Mouse (Mus musculus) midbrain, embryonic 12.5 days (tissue): ENCODE results near the gene Olfr209. TPM values are rescaled to one million over a fixed set of nuclear protein-coding genes. Genes with fewer than 3 reads are reported as not detected.
"Not testable (repeated sequence)": the region's sequence is repeated elsewhere in the genome, so short reads cannot be mapped to it uniquely, and the experiment has no call there.

Experiments
- ATAC-seq: fragments of 200-750 bp; cut with Nextera tagmentation; 2 replicates; pipeline ENCODE4 v1.8.0; 2017; ENCODE audit warnings: low read depth, moderate TSS enrichment, moderate library complexity; ENCODE audit not compliant: low FRiP score
- H3K27ac ChIP-seq: fragments of 300-500 bp; sonication (generic); replicated peaks from 2 replicates; pipeline ENCODE4 v1.5.1; 2016; ENCODE audit warnings: mild to moderate bottlenecking
- H3K27me3 ChIP-seq: fragments of 300-500 bp; sonication (generic); 2 replicates; pipeline ENCODE4 v1.6.1; 2016; ENCODE audit warnings: mild to moderate bottlenecking
- H3K36me3 ChIP-seq: fragments of 300-500 bp; sonication (generic); 2 replicates; pipeline ENCODE4 v1.6.1; 2016
- H3K4me1 ChIP-seq: fragments of 300-500 bp; sonication (generic); 2 replicates; pipeline ENCODE4 v1.6.1; 2016
- H3K4me2 ChIP-seq: fragments of 300-500 bp; sonication (generic); replicated peaks from 2 replicates; pipeline ENCODE4 v1.6.1; 2016; ENCODE audit warnings: mild to moderate bottlenecking, moderate library complexity
- H3K4me3 ChIP-seq: fragments of 300-500 bp; sonication (generic); 2 replicates; pipeline ENCODE4 v1.5.1; 2016; ENCODE audit warnings: mild to moderate bottlenecking
- H3K9ac ChIP-seq: fragments of 300-500 bp; sonication (generic); replicated peaks from 2 replicates; pipeline ENCODE4 v1.6.1; 2016; ENCODE audit warnings: mild to moderate bottlenecking, moderate library complexity
- H3K9me3 ChIP-seq: fragments of 300-500 bp; sonication (generic); 2 replicates; pipeline ENCODE4 v1.6.1; 2016; ENCODE audit warnings: mild to moderate bottlenecking
- WGBS: fragments of 180-500 bp; shearing (Covaris S2); methylation state at CpG from one replicate; pipeline ENCODE4 v1.1.7; 2016; 5-methylcytosine and 5-hydroxymethylcytosine counted together
- polyA plus RNA-seq: library from polyadenylated mRNA; unstranded; fragments of >200 nt; fragmentation: Nextera tagmentation; extraction: Ambion mirVana; gene quantifications from 2 replicates; pipeline ENCODE4 v1.2.1, GENCODE M21; 2016

Gene Olfr209
- not detected in 2 replicates for polyA plus RNA-seq

DNA sequence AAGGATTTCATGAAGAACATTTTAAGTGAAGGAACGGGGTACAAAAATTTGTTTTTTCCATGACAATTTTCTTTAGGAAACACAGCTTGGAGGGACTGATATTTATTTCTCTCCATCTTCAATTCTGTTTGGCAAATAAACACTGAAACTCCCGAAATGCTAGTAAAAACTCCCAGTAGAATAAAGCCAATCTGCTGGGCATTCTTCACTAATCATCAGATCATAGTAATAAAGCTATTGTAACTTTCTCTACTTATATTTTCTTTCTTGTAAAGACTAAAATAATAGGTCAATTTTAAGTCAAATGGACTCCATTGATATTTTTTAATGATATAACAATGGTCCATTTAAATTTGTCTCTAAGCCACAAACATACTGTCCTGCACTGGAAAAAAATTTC lies at the start of gene Olfr209:
Gene Olfr209, minus strand, starts transcription at position 101 of the 400 bp plus-strand sequence.
- Histone ChIP-seq H3K36me3 (no peaks in the 10 kb centered on the region), H3K4me1 (no peaks in the 10 kb centered on the region), H3K27me3 (no peaks in the 10 kb centered on the region), H3K9ac (no peak within 1 kb of the TSS), H3K27ac (no peak within 1 kb of the TSS), H3K4me3 (no peak within 1 kb of the TSS), H3K4me2 (no peak within 1 kb of the TSS), H3K9me3 (no peaks in the 10 kb centered on the region)
- WGBS, result 76% methylated on average over 2 of the region's 2 CpGs
- no peak for ATAC-seq

DNA sequence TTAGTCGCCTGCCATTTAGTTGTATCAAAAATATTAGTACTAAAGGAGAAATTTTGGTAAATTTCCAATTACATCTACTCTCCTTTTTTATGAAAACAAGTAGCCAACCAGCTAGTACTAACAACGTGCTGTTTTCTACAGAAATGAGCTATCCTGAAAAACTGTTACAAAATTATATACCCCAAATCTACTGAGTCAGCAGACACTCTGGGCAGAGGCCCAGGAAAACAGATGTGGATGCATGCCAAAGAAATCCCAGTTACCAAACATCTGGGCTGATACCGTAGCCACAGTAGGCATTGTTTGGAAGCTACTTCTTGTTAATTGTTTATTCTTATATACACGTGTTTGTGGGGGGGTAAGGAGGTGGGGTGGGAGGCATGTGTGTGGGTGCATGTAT lies 49.7 kb upstream of the Olfr209 start:
- no peak overlapping the region for H3K4me3 ChIP-seq
- no peak overlapping the region for H3K9ac ChIP-seq
- no peaks in the 10 kb centered on the region for H3K27me3 ChIP-seq
- H3K27ac ChIP-seq, result no peak overlapping the region
- no peaks in the 10 kb centered on the region for H3K36me3 ChIP-seq
- no peaks in the 10 kb centered on the region for H3K4me1 ChIP-seq
- H3K9me3 ChIP-seq, result no peaks in the 10 kb centered on the region
- 68% methylated on average over 4 of the region's 4 CpGs for WGBS
- no peak overlapping the region for H3K4me2 ChIP-seq
- ATAC-seq, result no peak

DNA sequence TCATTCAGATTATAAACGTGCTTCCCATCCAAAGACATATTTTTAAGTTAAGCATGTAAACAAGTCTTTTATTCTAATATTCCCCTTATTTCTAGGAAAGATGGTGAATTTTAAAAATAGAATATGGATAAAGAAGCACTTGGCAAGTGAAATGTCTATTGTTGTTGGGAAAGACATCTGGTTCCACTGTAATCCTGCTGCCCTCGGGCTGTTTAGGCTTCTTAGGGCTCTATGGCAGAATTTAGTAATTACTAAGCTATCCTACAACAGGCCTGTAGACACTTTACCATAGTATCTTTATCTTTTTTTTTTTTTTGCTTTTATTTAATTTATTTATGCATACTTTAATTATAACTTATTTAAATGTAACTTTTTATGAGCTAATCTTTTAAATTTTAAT lies 46.0 kb upstream of the Olfr209 start:
- Histone ChIP-seq H3K4me3 (no peak overlapping the region), H3K9ac (no peak overlapping the region), H3K9me3 (no peaks in the 10 kb centered on the region), H3K27ac (peak overlapping the region; percentile 76), H3K4me2 (no peak overlapping the region), H3K4me1 (no peaks in the 10 kb centered on the region), H3K27me3 (no peaks in the 10 kb centered on the region), H3K36me3 (no peaks in the 10 kb centered on the region)
- WGBS, result 65% methylated on average over 2 of the region's 2 CpGs
- peak; percentile 49; the same call in 1 of the 2 replicates for ATAC-seq

DNA sequence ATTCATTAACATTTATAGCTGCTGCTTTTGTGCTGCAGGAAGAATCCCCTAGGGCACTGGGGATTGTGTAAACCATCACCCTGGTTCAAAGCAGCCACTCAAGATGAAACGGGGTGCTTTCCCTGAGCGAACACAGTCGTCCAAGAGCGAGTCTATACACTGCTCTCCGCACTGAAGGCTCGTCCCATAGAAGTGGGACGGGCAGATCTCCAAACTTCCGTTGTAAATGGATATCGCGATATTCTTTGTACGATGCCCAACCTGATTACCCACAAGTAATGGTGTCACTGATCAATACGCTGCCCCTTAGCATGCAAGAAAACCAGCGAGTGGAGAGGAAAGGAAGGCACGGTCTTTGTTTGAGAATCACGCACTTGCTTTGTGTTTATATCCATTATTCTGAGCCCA lies 45.6 kb upstream of the Olfr209 start:
- Histone ChIP-seq H3K4me1 (no peaks in the 10 kb centered on the region), H3K4me3 (no peak overlapping the region), H3K36me3 (no peaks in the 10 kb centered on the region), H3K4me2 (peak overlapping the region; percentile 28; the same call in 1 of the 2 replicates), H3K27ac (peak overlapping the region; percentile 76), H3K9me3 (no peaks in the 10 kb centered on the region), H3K9ac (no peak overlapping the region), H3K27me3 (no peaks in the 10 kb centered on the region)
- 52% methylated on average over 15 of the region's 15 CpGs for WGBS
- ATAC-seq, result peak; percentile 86

DNA sequence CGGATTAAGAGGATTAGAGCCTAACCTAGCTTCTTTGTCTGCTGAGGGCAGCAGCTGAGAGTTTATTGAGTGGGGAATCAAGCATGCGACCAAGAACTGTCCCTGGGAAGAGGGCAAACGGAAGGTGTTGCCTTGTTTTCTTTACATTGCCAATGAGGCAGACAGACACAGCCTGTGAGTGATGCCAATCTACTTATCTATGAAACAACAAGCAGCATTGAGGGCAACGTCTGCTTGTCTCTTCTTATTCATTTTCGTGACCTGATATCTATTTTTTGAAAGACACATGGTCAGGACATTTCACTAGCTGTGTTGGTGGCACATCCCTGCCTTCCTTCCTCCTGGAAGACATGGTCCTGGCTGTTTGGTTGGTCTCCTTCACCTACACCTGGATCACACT lies 43.2 kb upstream of the Olfr209 start, which contains the start of gene Gabrr3:
Gene Gabrr3, plus strand, starts transcription at position 301 of the 400 bp plus-strand sequence.
- Histone ChIP-seq H3K36me3 (no peaks in the 10 kb centered on the region), H3K9ac (no peak within 1 kb of the TSS), H3K27ac (no peak within 1 kb of the TSS), H3K9me3 (no peaks in the 10 kb centered on the region), H3K4me3 (no peak within 1 kb of the TSS), H3K4me2 (no peak within 1 kb of the TSS), H3K4me1 (no peaks in the 10 kb centered on the region), H3K27me3 (no peaks in the 10 kb centered on the region)
- WGBS, result 40% methylated on average over 5 of the region's 5 CpGs
- no peak for ATAC-seq

DNA sequence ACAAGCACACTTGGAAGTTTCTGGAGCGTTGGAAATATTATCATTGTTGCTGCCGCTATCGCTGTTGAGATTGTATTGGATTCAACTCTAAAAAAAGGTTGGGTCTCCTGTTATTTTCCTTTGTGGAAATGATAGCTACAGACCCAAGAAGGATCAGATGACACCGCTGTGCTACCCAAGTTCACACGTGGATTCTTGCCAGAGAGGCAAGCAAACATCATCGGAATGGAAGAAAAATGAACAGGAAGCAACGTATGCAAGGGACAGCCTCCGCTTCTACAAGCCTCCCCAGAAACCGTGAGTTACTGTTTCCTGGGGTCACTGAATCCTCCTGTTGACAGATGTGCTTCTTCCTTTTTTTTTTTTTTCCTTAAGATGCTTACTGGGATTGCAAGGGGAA lies 41.0 kb upstream of the Olfr209 start:
- 84% methylated on average over 9 of the region's 9 CpGs for WGBS
- Histone ChIP-seq H3K4me2 (no peak overlapping the region), H3K27ac (no peak overlapping the region)

DNA sequence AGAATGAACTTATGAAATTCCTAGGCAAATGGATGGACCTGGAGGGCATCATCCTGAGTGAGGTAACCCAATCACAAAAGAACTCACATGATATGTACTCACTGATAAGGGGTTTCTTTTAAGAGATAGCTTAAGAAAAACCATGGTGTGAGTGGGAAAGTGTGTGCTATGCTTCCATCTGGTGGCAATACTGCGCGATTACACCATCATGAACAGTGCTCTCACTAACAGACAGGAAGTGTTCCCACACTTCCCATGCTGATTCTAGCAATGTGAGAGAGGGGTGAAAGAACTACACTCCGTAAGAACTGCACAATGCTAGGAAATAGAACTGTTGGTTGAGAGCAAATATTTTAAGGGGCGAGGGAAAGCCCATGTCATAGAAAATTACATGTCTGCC lies 39.9 kb upstream of the Olfr209 start:
- ATAC-seq, result peak; percentile 65; the same call in 1 of the 2 replicates
- H3K27me3 ChIP-seq, result no peaks in the 10 kb centered on the region
- whole genome bisulfite sequencing, result 15% methylated on average over 4 of the region's 4 CpGs
- no peaks in the 10 kb centered on the region for H3K9me3 ChIP-seq
- no peak overlapping the region for H3K9ac ChIP-seq
- H3K4me1 ChIP-seq, result no peaks in the 10 kb centered on the region
- no peak overlapping the region for H3K4me3 ChIP-seq
- no peak overlapping the region for H3K27ac ChIP-seq
- no peak overlapping the region for H3K4me2 ChIP-seq
- no peaks in the 10 kb centered on the region for H3K36me3 ChIP-seq

More for the DNA sequence above, 41.0 kb upstream of the Olfr209 start:
- Histone ChIP-seq H3K4me1 (no peaks in the 10 kb centered on the region), H3K36me3 (no peaks in the 10 kb centered on the region), H3K27me3 (no peaks in the 10 kb centered on the region), H3K9me3 (no peaks in the 10 kb centered on the region), H3K4me3 (no peak overlapping the region), H3K9ac (no peak overlapping the region)
- ATAC-seq, result no peak

DNA sequence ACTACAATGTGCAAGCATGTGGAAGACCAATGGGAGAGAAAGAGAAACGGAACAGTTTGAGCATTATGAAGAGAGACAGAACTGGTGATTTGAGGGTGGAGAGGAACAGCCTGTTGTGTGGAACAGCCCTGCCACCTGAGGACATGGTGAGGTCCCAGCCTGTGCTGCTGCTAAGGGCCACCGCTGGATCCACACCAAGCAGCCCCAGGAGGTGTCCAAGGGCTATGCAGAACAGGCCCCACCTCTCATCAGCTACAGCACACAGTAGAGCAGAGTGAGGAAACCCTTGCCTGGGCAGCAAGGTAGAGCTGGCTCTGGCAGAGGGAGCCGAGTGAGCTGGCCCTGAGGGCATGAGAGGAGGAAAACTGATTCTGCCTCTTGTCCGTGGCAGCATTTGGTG lies 38.2 kb upstream of the Olfr209 start:
- no peaks in the 10 kb centered on the region for H3K27me3 ChIP-seq
- no peaks in the 10 kb centered on the region for H3K36me3 ChIP-seq
- WGBS, result 86% methylated on average over 4 of the region's 4 CpGs
- no peak for ATAC-seq
- H3K4me3 ChIP-seq, result no peak overlapping the region
- no peaks in the 10 kb centered on the region for H3K9me3 ChIP-seq
- no peaks in the 10 kb centered on the region for H3K4me1 ChIP-seq
- H3K27ac ChIP-seq, result no peak overlapping the region
- H3K4me2 ChIP-seq, result no peak overlapping the region
- no peak overlapping the region for H3K9ac ChIP-seq

DNA sequence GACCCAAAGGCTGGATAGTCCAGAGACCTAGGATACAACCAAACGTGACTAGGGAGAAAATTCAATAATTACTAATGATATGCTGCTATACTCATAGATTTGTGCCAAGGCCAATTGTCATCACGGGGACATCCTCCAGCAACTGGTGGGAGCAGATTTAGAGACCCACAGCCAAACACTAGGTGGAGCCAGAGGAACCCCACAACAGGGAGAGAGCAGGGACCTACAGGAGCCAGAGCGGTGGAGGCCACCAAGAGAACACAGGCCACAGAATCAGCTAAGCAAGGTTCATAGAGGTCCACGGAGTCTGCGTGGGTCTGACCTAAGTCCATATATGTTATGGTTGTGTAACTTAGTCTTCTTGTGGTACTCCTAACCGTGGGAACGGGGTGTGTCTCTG lies 37.3 kb upstream of the Olfr209 start:
- H3K27me3 ChIP-seq, result no peaks in the 10 kb centered on the region
- no peaks in the 10 kb centered on the region for H3K9me3 ChIP-seq
- H3K36me3 ChIP-seq, result no peaks in the 10 kb centered on the region
- no peak overlapping the region for H3K9ac ChIP-seq
- WGBS, result 79% methylated on average over 7 of the region's 7 CpGs
- H3K4me2 ChIP-seq, result no peak overlapping the region
- H3K27ac ChIP-seq, result no peak overlapping the region
- ATAC-seq, result peak; percentile 36; the same call in 1 of the 2 replicates
- no peak overlapping the region for H3K4me3 ChIP-seq
- no peaks in the 10 kb centered on the region for H3K4me1 ChIP-seq

DNA sequence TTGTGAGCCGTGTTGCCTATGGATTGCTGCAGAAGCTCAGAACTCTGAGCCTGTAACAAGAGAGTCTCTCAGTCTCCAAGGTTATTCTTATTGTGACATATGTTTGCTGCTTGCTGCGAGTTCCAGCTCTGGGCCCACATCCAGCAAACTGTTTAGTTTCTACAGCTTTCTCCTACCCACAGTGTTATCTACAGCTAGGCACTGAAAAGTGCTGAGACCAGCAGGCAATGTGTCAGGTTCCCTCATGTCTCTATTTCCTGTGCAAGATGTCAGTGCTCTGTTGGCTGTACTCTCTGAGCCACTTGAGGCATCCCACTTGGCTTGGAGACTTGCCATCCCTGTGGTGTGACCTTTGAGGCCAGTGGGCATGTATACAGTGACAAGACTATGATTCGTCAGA lies 29.5 kb upstream of the Olfr209 start:
- Histone ChIP-seq H3K27me3 (no peaks in the 10 kb centered on the region), H3K9ac (no peak overlapping the region), H3K9me3 (no peaks in the 10 kb centered on the region), H3K36me3 (no peaks in the 10 kb centered on the region), H3K27ac (no peak overlapping the region), H3K4me3 (no peak overlapping the region), H3K4me1 (no peaks in the 10 kb centered on the region), H3K4me2 (no peak overlapping the region)
- no peak for ATAC-seq
- WGBS, result 83% methylated on average over 3 of the region's 3 CpGs

DNA sequence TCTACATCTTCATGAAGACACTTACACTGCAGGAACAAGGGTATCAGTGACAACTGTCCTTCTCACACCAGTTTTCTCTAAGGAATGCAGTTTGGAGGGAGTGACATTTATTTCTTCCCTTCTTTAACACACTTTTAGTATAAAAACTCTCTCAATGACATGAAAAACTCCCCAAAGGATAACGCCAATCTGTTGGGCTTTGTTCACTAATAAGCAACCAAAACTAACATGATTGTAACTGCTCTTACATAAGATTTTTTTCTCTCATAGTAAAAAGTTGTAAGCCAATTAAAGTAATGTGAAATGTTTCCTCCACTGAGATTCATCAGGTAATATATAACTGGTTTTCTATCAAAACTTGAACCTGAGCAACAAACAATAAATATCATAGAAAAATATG lies 14.6 kb downstream of the Olfr209 start, which contains the start of gene Olfr206:
Gene Olfr206, minus strand, starts transcription at position 101 of the 400 bp plus-strand sequence.
- 84% methylated on average over 1 of the region's 1 CpGs for WGBS
- no peak within 1 kb of the TSS for H3K27ac ChIP-seq
- no peaks in the 10 kb centered on the region for H3K36me3 ChIP-seq
- H3K4me2 ChIP-seq, result no peak within 1 kb of the TSS
- no peaks in the 10 kb centered on the region for H3K9me3 ChIP-seq
- no peak within 1 kb of the TSS for H3K4me3 ChIP-seq
- H3K4me1 ChIP-seq, result no peaks in the 10 kb centered on the region
- no peak for ATAC-seq
- no peaks in the 10 kb centered on the region for H3K27me3 ChIP-seq
- no peak within 1 kb of the TSS for H3K9ac ChIP-seq

DNA sequence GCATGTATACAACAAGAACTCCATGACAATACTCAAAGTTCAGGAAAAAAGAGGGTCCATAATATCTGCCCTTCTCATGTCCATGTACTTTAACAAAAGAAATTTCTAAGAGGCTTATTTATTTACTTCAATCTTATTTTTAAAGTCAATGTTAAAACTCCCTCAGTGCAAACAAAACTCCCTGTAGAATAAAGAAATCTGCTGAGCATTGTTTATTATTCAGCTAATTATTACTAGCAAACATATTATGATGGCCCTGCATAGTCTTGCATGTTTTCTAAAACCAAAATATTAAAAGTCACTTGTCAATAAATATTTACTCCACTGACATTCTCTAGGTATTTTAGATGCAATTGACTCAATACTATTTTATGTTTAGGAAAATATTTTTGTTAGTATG lies 32.8 kb downstream of the Olfr209 start, which contains the start of gene Olfr205:
Gene Olfr205, minus strand, starts transcription at position 101 of the 400 bp plus-strand sequence.
- Histone ChIP-seq H3K9me3 (no peaks in the 10 kb centered on the region), H3K4me2 (no peak within 1 kb of the TSS), H3K4me3 (no peak within 1 kb of the TSS), H3K36me3 (no peaks in the 10 kb centered on the region), H3K4me1 (no peaks in the 10 kb centered on the region), H3K9ac (no peak within 1 kb of the TSS), H3K27ac (no peak within 1 kb of the TSS), H3K27me3 (no peaks in the 10 kb centered on the region)
- ATAC-seq, result no peak

DNA sequence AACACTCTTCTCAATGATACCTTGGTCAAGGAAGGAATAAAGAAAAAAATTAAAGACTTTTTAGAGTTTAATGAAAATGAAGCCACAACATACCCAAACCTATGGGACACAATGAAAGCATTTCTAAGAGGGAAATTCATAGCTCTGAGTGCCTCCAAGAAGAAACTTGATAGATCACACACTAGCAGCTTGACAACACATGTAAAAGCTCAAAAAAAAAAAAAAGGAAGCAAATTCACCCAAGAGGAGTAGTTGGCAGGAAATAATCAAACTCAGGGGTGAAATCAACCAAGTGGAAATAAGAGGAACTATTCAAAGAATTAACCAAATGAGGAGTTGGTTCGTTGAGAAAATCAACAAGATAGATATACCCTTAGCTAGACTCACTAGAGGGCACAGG lies 40.5 kb downstream of the Olfr209 start:
- H3K9ac ChIP-seq, H3K27me3 ChIP-seq, H3K4me2 ChIP-seq, ATAC-seq, H3K27ac ChIP-seq, H3K4me3 ChIP-seq, H3K36me3 ChIP-seq, H3K9me3 ChIP-seq, H3K4me1 ChIP-seq: not testable (repeated sequence)
- WGBS, result 61% methylated on average over 1 of the region's 1 CpGs
